Mouse (Mus musculus) forebrain, embryonic 10.5 days (tissue): ENCODE results near the gene Sprr2a1. TPM values are rescaled to one million over a fixed set of nuclear protein-coding genes. Genes with fewer than 3 reads are reported as not detected.
"Not testable (repeated sequence)": the region's sequence is repeated elsewhere in the genome, so short reads cannot be mapped to it uniquely, and the experiment has no call there.

ENCODE experiments used
- DNase-seq: peaks from one replicate; pipeline ENCODE4 v3.0.0-alpha.2; 2017; ENCODE audit warnings: low spot score; ENCODE audit errors: extremely low spot score
- H3K27ac ChIP-seq: fragments of 300-500 bp; sonication (generic); 2 replicates; pipeline ENCODE4 v1.5.1; 2016; ENCODE audit warnings: mild to moderate bottlenecking
- H3K27me3 ChIP-seq: fragments of 300-500 bp; sonication (generic); 2 replicates; pipeline ENCODE4 v1.6.1; 2016; ENCODE audit warnings: mild to moderate bottlenecking; ENCODE audit not compliant: poor library complexity, severe bottlenecking
- H3K36me3 ChIP-seq: fragments of 300-500 bp; sonication (generic); replicated peaks from 2 replicates; pipeline ENCODE4 v1.6.1; 2016; ENCODE audit warnings: mild to moderate bottlenecking, moderate library complexity
- H3K4me1 ChIP-seq: fragments of 300-500 bp; sonication (generic); 2 replicates; pipeline ENCODE4 v1.6.1; 2016
- H3K4me3 ChIP-seq: fragments of 300-500 bp; sonication (generic); 2 replicates; pipeline ENCODE4 v1.5.1; 2016; ENCODE audit warnings: mild to moderate bottlenecking, moderate library complexity
- H3K9me3 ChIP-seq: fragments of 300-500 bp; sonication (generic); 2 replicates; pipeline ENCODE4 v1.6.1; 2016; ENCODE audit warnings: mild to moderate bottlenecking, moderate library complexity
- WGBS: fragments of 180-500 bp; shearing (Covaris S2); methylation state at CpG from one replicate; pipeline ENCODE4 v1.1.7; 2016; 5-methylcytosine and 5-hydroxymethylcytosine counted together
- polyA plus RNA-seq: library from polyadenylated mRNA; unstranded; fragments of >200 nt; fragmentation: Nextera tagmentation; extraction: Ambion mirVana; gene quantifications from 2 replicates; pipeline ENCODE4 v1.2.1, GENCODE M21; 2016

Gene Sprr2a1
- not detected in 2 replicates for polyA plus RNA-seq

DNA sequence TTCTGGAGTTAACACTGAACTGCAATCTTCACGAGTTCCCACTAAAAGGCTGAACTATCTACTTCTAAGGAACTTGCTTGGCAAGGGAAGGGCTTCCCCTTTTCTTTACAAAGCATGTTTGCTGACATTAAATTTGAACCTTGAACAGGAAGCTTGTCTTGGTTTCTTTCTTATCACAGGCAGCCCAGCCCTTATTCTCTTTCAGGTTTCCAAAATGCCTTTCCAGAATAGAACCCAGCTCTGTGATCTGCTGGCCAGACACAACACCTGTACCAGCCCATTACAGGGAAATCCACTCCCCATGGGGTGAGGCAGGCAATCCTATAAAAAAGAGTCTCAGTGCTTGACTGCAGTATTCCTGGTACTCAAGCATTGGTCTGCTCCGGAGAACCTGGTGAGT lies at the start of gene Sprr2a1, which contains the start of gene Sprr2a2:
Gene Sprr2a1, plus strand, starts transcription at position 231 of the 400 bp plus-strand sequence.
Gene Sprr2a2, plus strand, starts transcription at position 352 of the 400 bp plus-strand sequence.
- H3K36me3 ChIP-seq, H3K4me3 ChIP-seq, H3K9me3 ChIP-seq, DNase-seq, H3K4me1 ChIP-seq, H3K27me3 ChIP-seq, H3K27ac ChIP-seq: not testable (repeated sequence)
- no CpG with 5 or more reads among the region's 2 CpGs for WGBS

DNA sequence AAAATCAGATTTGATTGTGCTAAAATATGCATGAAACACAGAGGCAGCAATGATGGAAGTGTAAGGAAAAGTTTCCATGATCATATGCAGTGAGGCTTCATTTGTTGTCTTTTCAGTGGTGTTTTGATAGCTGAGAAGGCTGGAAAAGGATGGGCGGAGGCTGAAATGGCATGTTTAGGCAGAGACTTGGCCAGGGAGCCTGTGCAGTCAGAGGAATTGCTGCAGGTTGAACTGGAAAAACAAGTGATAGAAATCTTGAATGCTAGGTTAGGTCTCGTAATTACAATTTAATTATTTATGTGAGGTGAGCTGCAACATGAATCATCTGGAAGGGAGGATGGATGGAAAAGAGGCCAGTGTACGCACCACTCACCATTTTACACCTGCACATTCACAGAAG lies 45.8 kb upstream of the Sprr2a1 start:
- DNase-seq = no peak
- Histone ChIP-seq H3K27ac (no peak overlapping the region), H3K9me3 (no peaks in the 10 kb centered on the region), H3K36me3 (no peaks in the 10 kb centered on the region), H3K4me3 (no peak overlapping the region), H3K4me1 (no peaks in the 10 kb centered on the region), H3K27me3 (no peaks in the 10 kb centered on the region)
- WGBS = 93% methylated on average over 3 of the region's 3 CpGs

DNA sequence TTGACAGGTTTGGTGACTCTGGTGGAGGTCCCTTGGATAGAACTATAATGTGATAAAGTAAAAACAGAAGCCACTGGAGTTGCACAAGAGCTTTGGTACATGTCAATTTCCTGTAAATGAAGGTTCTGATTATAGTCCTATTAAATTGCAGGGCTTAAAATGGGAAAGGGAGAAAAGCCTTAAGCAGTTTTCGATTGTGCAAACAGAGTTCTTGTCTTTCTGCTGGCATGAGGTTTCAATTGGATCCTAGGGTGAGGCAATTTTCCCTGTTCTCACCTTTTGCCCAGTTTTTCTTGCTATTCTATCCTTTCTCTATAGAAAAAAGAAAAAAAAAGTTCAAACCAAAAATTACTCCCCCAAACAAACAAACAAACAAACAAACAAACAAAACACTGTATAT lies 38.7 kb upstream of the Sprr2a1 start:
- Histone ChIP-seq H3K27ac (no peak overlapping the region), H3K36me3 (no peaks in the 10 kb centered on the region), H3K27me3 (no peaks in the 10 kb centered on the region), H3K4me1 (no peaks in the 10 kb centered on the region), H3K9me3 (no peaks in the 10 kb centered on the region), H3K4me3 (no peak overlapping the region)
- no peak for DNase-seq
- WGBS = 71% methylated on average over 1 of the region's 1 CpGs

GRCm38 (mm10) chr3:92195512-92196200 lies 19.9 kb upstream of the Sprr2a1 start:
- no peaks in the 10 kb centered on the region for H3K27me3 ChIP-seq
- no peak overlapping the region for H3K4me3 ChIP-seq
- H3K36me3 ChIP-seq = no peaks in the 10 kb centered on the region
- H3K4me1 ChIP-seq = no peaks in the 10 kb centered on the region
- H3K27ac ChIP-seq = no peak overlapping the region
- no peaks in the 10 kb centered on the region for H3K9me3 ChIP-seq
- 94% methylated on average over 6 of the region's 6 CpGs for WGBS
- DNase-seq = no peak

DNA sequence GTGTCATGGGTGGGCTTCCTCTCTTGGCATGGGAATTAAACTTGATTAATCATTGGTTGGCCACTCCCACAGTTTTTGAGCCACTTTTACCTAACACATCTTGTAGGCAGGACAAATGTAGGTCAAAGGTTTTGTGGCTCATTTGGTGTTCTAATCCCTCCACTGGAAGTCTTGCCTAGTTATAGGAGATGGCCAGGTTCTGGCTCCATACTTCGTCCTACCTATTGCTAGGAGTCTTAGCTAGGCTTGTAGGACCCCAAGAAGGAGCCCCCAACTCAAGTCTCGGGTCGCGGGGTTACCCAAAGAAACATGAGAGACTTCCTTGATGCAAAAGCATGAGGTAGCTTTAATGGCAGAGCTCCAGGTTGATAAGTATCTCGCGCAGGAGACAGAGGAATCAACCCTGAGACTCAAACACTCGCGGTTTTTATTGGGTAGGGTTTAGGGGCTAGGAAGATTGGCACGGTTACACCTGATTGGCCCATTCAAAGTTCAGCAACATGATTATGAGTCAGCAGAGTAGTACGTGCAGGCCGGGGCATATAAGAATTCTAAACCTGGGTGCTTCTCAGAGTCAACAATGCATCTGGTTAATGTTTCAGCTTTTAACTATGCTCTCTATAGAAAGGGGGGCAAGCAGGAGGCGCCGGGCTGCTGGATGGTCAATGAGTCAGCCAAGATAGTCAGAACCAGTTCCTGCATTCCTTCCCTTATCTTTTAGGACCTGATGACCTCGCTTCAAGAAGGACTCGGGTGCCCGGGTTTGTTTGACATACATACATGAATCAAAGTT lies 4.3 kb upstream of the Sprr2a1 start:
- H3K4me1 ChIP-seq, H3K27ac ChIP-seq, DNase-seq, H3K36me3 ChIP-seq, H3K9me3 ChIP-seq, H3K27me3 ChIP-seq, H3K4me3 ChIP-seq: not testable (repeated sequence)
- WGBS = no CpG with 5 or more reads among the region's 16 CpGs

GRCm38 (mm10) chr3:92212059-92212458 lies 3.5 kb upstream of the Sprr2a1 start:
- H3K36me3 ChIP-seq, H3K27ac ChIP-seq, H3K9me3 ChIP-seq, H3K4me1 ChIP-seq, DNase-seq, H3K27me3 ChIP-seq, H3K4me3 ChIP-seq: not testable (repeated sequence)
- WGBS = no CpG with 5 or more reads among the region's 1 CpGs

GRCm38 (mm10) chr3:92213651-92214050 lies 1.9 kb upstream of the Sprr2a1 start:
- H3K36me3 ChIP-seq, H3K27me3 ChIP-seq, H3K4me1 ChIP-seq, DNase-seq, H3K9me3 ChIP-seq, H3K27ac ChIP-seq, H3K4me3 ChIP-seq: not testable (repeated sequence)

DNA sequence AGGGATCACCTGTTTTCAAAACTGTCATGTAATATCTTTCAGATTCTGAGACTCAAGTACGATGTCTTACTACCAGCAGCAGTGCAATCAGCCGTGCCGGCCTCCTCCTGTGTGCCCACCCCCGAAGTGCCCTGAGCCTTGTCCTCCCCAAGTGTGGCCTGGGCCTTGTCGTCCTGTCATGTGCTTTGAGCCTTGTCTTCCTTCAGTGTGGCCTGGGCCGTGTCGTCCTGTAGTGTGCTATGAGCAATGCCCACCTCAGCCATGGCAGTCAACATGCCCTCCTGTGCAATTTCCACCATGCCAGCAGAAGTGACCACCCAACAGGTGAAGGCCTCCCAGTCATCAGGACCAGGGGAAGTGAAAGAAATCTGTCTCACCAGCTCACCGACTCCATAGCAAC lies 3.4 kb downstream of the Sprr2a1 start:
- not testable (repeated sequence) for H3K4me3 ChIP-seq, H3K9me3 ChIP-seq, H3K27ac ChIP-seq, H3K27me3 ChIP-seq, H3K4me1 ChIP-seq, H3K36me3 ChIP-seq, DNase-seq
- no CpG with 5 or more reads among the region's 8 CpGs for WGBS

DNA sequence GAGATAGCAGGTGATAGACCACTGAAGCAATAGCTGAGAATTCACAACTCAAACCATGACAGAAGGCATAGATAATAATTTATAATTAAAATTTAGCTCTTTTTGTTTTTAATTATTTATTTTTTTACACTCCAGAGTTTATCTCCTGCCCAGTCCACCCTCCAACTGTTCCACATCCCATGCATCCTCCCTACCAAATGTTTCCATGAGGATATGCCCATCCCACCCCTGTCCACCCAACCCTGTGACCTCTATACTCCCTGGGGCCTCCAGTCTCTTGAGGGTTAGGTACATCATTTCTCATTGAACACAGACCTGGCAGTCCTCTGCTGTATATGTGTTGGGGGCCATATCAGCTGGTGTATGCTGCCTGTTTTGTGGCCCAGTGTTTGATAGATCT lies 8.1 kb downstream of the Sprr2a1 start:
- H3K4me3 ChIP-seq, DNase-seq, H3K27me3 ChIP-seq, H3K9me3 ChIP-seq, H3K36me3 ChIP-seq, H3K4me1 ChIP-seq, H3K27ac ChIP-seq: not testable (repeated sequence)

- not testable (repeated sequence) for H3K9me3 ChIP-seq, DNase-seq, H3K27ac ChIP-seq, H3K4me3 ChIP-seq, H3K27me3 ChIP-seq, H3K4me1 ChIP-seq, H3K36me3 ChIP-seq
- 85% methylated on average over 3 of the region's 3 CpGs for WGBS
Observed at GRCm38 (mm10) chr3:92227410-92227809, 11.8 kb downstream of the Sprr2a1 start.

DNA sequence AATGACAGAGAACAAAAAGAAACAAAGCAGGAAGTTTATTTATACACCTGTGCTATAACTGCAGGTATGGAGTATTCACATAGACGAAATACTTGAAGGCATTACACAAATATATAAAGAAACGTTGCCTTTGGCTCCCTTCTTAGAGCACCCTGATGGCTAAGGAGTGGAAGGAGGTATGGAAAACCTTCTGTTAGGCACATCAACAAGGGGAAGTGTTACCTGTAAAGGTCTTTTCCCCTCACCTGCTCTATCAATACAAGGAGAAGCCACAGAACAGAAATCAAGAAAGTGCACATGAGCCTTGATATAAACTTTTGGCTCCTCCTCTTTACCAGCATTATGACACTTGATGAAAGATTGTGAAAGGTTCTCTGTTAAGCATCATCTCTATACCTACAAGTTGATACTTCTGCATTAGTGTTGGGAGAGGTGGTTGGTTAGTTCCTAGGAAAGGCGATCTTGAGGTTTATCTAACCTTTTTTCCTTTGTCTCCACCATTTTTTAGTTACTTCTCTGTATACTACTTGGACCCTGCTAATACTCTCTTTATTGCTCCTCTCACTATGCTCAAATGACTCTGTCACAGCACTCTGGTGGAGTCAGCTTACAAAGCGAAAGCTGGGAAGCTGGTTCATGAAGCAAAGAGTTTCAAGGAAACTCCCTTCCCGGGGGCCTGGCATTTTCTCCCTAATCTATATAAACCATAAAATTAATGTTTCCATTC lies 21.0 kb downstream of the Sprr2a1 start:
- not testable (repeated sequence) for H3K4me3 ChIP-seq, H3K27ac ChIP-seq, H3K9me3 ChIP-seq, H3K4me1 ChIP-seq, H3K36me3 ChIP-seq, H3K27me3 ChIP-seq, DNase-seq
- no CpG with 5 or more reads among the region's 5 CpGs for WGBS

- DNase-seq, H3K4me1 ChIP-seq, H3K27me3 ChIP-seq, H3K27ac ChIP-seq, H3K9me3 ChIP-seq, H3K4me3 ChIP-seq, H3K36me3 ChIP-seq: not testable (repeated sequence)
Observed at GRCm38 (mm10) chr3:92238736-92239135, 23.1 kb downstream of the Sprr2a1 start.

GRCm38 (mm10) chr3:92239197-92239596 lies 23.6 kb downstream of the Sprr2a1 start:
- not testable (repeated sequence) for H3K4me1 ChIP-seq, H3K4me3 ChIP-seq, H3K27ac ChIP-seq, H3K27me3 ChIP-seq, DNase-seq, H3K9me3 ChIP-seq, H3K36me3 ChIP-seq
- WGBS = no CpG with 5 or more reads among the region's 1 CpGs
